Mouse (Mus musculus) megakaryocyte-erythroid progenitor cell, adult 5-6 weeks (primary cell): ENCODE measurements around the gene Nmnat1. TPM values are rescaled to one million over a fixed set of nuclear protein-coding genes. Genes with fewer than 3 reads are reported as not detected.

Source experiments
- ATAC-seq: replicated peaks from 2 replicates; pipeline ENCODE4 v1.8.0; 2016; ENCODE audit warnings: mild to moderate bottlenecking, inconsistent platforms; ENCODE audit not compliant: severe bottlenecking, poor library complexity, low FRiP score, low TSS enrichment
- total RNA-seq, 2 experiments: library from RNA; stranded (forward) in 1 of 2; stranded (reverse) in 1 of 2; fragments of 200-1000, 215-1000 nt in 1 of 2; fragments of >200 nt in 1 of 2; fragmentation: Nextera tagmentation in 1 of 2; gene quantifications; 2 replicates each; pipeline ENCODE4 v1.2.3; 2014 to 2017

Gene Nmnat1
- total RNA-seq (2014; fragmentation: Nextera tagmentation) = 2.8 and 13.3 TPM in 2 replicates
- total RNA-seq (2017) = 2.2 and 8.0 TPM in 2 replicates

DNA sequence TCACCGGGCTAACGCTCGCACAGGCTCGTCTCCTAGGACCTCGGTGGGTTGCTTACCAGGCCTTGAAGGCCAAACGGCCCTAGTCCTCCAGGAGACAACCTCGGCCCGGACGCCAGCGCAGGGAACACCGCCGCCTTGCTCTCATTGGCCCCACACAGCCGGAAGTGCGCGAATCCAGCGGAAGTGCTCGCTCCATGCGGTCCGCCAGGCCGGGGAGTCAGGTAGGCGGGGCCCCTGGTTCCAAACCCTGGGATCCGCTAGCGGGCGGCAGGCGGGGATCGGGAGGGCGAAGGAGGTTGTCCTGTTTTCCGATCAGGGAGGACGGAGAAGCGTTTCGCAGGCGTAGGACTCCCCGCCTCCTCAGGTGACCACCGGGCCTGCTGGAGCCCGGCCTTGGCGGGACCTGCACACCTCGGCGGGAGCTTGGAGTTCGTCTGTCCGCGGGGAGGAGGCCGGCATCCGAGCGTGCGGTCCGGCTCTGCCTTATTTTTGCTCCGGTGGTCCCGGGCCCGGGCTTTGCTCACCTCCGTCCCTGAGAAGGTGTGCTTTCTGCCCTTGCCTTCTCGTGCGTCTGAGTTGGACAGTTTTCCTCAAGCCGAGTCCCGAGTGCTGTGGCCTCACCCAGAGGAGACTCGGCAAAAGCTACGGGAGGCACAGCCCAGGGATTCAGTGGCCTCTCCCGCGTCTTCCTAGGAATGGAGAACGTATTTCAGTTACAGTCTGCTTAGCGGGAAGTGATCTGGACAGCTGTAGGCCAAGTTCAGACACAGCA is at the start of gene Nmnat1, which contains the start of gene Lzic:
Nmnat1 (minus strand) TSS at position 150 of the 772 bp plus-strand sequence.
Lzic (plus strand) TSS at position 177 of the 772 bp plus-strand sequence.
- ATAC-seq = peak; percentile 98

DNA sequence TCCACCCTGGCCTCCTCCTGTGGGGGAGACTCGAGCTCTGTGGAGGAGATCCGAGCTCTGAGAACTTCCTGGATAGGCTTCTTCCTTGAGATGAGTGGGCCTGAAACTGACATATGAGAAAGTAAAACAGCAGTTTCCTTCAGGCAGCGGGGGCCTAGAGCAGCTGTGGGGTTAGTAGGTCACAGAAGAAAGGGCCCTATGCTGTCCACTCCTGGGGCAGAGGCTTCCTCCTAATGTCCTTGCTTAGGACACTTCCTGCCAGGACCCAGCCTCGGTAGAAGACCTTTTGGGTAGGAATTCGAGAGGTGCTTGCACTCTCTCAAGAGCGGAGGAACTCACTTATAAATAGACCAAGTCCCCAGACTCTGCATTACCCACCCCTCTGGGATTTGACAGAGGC is 44.7 kb upstream of the Nmnat1 start:
- no peak for ATAC-seq

GRCm38 (mm10) chr4:149527621-149528354 is 42.8 kb upstream of the Nmnat1 start:
- no peak for ATAC-seq

- no peak for ATAC-seq
Measured at GRCm38 (mm10) chr4:149526330-149526729, 41.3 kb upstream of the Nmnat1 start.

DNA sequence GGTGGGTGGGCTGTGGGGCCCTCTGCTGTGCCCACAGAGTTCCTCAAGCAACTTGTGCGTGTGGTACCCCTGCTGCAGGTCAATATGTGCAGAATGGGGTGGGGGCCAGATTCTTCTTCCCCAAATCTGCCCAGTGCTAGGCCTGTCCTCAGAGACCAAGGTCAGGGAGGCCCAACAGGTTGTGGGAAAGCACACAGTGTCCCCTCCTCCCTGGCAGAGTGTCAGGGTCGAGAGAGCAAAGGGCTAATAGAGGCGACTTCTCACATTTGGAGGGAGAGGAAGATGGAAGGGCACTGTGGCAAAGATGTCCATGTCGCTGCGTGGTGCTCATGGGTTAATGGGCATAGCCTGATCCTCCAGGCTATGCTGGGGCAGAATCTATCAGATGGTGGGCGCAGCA is 40.8 kb upstream of the Nmnat1 start:
- no peak for ATAC-seq

GRCm38 (mm10) chr4:149525170-149525569 is 40.2 kb upstream of the Nmnat1 start:
- no peak for ATAC-seq

DNA sequence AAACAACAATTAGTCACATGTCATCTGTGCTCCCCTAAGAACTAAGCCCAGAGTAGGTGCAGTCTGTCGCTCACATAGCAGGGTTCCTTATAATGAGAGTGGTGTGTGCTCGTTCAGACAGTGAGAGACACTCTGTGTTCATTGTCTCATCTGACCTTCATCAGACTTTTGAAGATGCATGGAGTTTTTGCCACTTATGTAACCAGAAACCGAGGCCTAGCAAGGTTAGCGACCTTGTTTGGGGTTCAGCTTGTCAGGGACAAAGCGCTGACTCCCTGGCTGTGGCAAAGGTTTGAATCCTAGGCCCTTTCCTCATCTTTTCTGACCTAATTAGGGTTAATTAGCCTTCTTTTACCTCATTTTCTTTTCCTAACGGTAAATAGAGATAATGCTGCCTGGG is 39.0 kb upstream of the Nmnat1 start:
- ATAC-seq = no peak

DNA sequence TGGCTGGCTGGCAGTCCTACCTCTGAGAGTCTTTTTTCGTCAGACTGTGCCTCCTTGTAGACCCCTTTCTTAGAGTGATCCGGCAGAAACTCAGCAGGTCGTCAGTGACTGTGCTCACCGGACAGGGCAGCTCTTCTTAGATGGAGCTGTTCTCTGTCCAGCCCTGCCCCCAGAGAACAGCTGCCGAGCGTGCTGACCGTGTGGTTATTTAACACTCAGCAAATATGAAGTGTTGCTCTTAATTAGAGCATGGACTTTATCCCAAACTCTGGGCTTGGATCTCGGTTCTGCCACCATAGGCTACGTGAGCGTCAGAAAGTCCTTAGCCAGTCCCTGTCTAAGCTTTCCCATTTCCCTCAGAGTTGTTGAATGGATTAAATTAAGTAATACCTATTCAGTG is 36.3 kb upstream of the Nmnat1 start:
- ATAC-seq = no peak

GRCm38 (mm10) chr4:149518351-149519220 is 33.6 kb upstream of the Nmnat1 start:
- no peak for ATAC-seq

GRCm38 (mm10) chr4:149517868-149518340 is 32.9 kb upstream of the Nmnat1 start, which contains the start of gene Ctnnbip1:
Gene Ctnnbip1, plus strand, starts transcription at chr4:149518236.
- peak; percentile 99 for ATAC-seq

DNA sequence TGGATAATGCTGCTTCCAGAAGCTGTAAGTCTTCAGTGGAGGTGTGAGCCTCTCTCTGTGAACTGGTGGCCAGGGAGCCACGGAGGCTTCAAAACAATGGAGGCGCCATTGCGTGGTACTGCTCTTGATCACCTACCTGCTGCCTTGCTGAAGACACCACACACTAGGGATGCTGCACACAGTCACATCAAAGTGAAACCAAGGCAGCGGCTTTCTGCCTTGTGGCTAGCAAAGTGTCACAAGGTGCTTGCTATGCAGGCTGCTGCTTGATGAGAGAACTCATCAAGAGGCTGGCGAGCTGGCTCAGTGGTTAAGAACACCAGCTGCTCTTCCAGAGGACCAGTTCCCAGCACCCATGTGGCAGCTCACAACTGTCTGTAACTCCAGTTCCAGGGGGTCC is 30.7 kb upstream of the Nmnat1 start:
- ATAC-seq = no peak

DNA sequence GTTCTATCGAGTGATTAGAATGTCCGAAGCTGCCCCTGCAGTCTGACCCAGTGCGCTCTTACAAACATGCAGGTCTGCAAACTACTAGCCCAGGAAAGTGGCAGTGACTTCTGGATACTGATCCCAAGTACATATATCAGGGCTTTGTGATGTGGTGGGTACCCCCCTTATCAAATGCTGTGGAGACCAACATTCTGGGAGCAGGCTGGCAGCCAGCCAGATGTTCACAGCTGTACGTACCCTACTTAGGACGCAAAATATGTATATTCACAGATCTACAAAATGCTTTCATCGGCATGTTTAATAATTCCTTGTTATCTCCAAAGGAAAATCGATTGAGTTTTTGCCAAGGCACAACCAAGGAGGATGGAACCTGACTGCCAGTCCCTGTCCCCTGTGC is 27.1 kb upstream of the Nmnat1 start:
- ATAC-seq = no peak

GRCm38 (mm10) chr4:149511221-149511646 is 26.2 kb upstream of the Nmnat1 start:
- ATAC-seq = no peak

GRCm38 (mm10) chr4:149506904-149507303 is 21.9 kb upstream of the Nmnat1 start:
- ATAC-seq = no peak

DNA sequence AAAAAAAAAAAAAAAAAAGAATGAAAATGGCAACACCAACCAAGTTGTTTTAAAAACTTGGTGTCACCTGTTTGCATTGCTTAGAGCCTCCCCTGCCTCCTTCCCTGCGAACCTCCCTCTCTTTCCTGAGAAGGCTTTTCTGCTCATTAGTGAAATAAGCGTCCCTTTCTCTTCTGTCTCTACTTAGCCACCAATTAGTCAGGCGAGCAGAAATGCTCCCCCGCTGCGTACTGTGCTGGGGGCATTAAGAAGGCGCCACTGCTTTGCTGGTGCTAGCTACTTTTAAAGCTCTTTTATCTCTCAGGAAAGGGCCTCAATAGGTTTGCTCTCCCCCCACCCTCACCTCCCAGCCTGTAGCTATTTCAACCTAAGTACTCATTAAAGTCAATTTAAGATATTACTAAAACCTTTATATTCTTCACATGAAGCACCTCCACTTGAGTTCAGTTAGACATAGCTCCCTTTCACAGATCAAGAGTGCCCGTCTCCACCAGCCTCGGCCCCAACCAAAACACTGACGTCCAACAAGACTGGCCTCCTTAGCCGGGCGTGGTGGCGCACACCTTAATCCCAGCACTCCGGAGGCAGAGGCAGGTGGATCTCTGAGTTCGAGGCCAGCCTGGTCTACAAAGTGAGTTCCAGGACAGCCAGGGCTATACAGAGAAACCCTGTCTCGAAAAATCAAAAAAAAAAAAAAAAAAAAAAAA is 20.4 kb upstream of the Nmnat1 start:
- no peak for ATAC-seq

GRCm38 (mm10) chr4:149504858-149505257 is 19.9 kb upstream of the Nmnat1 start:
- no peak for ATAC-seq

DNA sequence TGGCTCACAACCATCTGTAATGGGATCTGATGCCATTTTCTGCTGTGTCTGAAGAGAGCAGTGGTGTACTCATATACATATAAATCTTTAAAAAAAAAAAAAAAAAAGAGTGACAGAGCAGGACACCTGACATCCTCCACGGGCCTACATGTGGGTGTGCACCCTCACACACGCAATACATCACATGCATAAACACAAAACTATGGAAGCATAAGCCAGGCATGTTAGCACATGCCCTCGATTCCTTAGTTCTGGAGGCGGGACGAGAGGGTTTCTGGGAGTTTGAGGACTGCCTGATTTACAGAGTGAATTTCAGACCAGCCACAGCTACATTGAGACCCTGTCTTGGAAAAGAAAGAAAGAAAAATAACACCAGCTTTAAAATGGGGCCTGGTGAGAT is 19.4 kb upstream of the Nmnat1 start:
- ATAC-seq = no peak

DNA sequence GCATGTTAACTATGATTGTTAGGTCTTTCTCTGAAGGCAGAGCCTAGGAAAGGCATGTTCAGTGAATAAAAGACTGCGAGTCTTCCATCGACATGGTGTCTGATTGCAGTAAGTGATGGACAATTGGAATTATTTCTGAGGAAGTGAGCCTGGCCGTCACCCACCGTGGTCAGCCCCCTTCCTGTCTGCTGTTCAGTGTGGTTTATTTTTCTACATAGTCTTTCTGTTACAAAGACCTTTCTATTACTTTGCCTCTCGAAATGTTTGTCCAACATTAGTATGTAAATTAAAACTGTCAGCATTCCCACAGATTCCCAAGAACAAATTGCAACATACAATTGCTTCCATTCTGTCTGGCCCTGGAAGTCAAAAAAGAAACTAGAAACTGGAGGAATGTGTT is 14.8 kb upstream of the Nmnat1 start:
- no peak for ATAC-seq

DNA sequence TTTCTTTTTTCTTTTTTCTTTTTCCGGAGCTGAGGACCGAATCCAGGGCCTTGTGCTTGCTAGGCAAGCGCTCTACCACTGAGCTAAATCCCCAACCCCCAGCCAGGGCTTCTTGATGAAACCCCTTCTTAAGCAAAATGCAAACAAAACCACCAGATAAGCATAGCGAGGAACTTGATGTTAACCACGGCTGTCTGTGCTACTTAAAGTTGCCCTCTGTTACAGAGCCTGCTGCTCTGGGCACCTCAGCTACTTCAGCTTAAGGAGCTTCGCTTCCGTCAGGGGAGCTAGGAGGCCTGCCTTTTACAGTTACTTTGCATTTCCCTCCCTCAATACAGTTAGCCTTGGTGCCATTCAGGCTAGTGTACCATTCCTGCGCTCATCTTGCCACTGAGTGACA is 13.9 kb upstream of the Nmnat1 start:
- ATAC-seq = no peak
